Mouse (Mus musculus) ovary, postnatal 10 days (tissue): Measurements from ENCODE around the gene Gm11985.
"Not testable (repeated sequence)": the region's sequence is repeated elsewhere in the genome, so short reads cannot be mapped to it uniquely, and the experiment has no call there.

Experiments used
- DNase-seq: peaks from one replicate; pipeline ENCODE4 v3.0.0; 2022; ENCODE audit warnings: low spot score

The Gm11985 gene

GRCm38 (mm10) chr11:7188469-7188868, at the start of gene Gm11985:
TSS of gene Gm11985 (minus strand) at chr11:7188569.
- DNase-seq, result no peak

- no peak for DNase-seq
These were observed 49.3 kb upstream of the Gm11985 start for GRCm38 (mm10) chr11:7237712-7238111.

GRCm38 (mm10) chr11:7236751-7237150, 48.4 kb upstream of the Gm11985 start:
- DNase-seq, result no peak

GRCm38 (mm10) chr11:7234981-7235609, 46.7 kb upstream of the Gm11985 start:
- DNase-seq, result no peak

GRCm38 (mm10) chr11:7234436-7234835, 46.1 kb upstream of the Gm11985 start:
- DNase-seq, result no peak

- DNase-seq, result no peak
These were observed 45.0 kb upstream of the Gm11985 start for GRCm38 (mm10) chr11:7233333-7233732.

- DNase-seq, result no peak
These were observed 43.6 kb upstream of the Gm11985 start for GRCm38 (mm10) chr11:7231958-7232357.

GRCm38 (mm10) chr11:7230000-7230399, 41.6 kb upstream of the Gm11985 start:
- no peak for DNase-seq

- DNase-seq, result no peak
These were observed 39.7 kb upstream of the Gm11985 start for GRCm38 (mm10) chr11:7228107-7228506.

- no peak for DNase-seq
These were observed 38.6 kb upstream of the Gm11985 start for GRCm38 (mm10) chr11:7226810-7227550.

GRCm38 (mm10) chr11:7226200-7226599, 37.8 kb upstream of the Gm11985 start:
- no peak for DNase-seq

GRCm38 (mm10) chr11:7221826-7222225, 33.5 kb upstream of the Gm11985 start:
- not testable (repeated sequence) for DNase-seq

- DNase-seq, result no peak
These were observed 27.3 kb upstream of the Gm11985 start for GRCm38 (mm10) chr11:7215703-7216102.

GRCm38 (mm10) chr11:7214761-7215160, 26.4 kb upstream of the Gm11985 start:
- no peak for DNase-seq

- DNase-seq, result no peak
These were observed 25.9 kb upstream of the Gm11985 start for GRCm38 (mm10) chr11:7214342-7214660.

- no peak for DNase-seq
These were observed 25.4 kb upstream of the Gm11985 start, which contains the start of gene Igfbp3 for GRCm38 (mm10) chr11:7213501-7214341. TSS of gene Igfbp3 (minus strand) at chr11:7213923.

- no peak for DNase-seq
These were observed 24.8 kb upstream of the Gm11985 start for GRCm38 (mm10) chr11:7213161-7213500.

GRCm38 (mm10) chr11:7212126-7212798, 23.9 kb upstream of the Gm11985 start:
- no peak for DNase-seq

- DNase-seq, result no peak
These were observed 22.8 kb upstream of the Gm11985 start for GRCm38 (mm10) chr11:7211211-7211610.

GRCm38 (mm10) chr11:7210343-7210742, 22.0 kb upstream of the Gm11985 start:
- peak; percentile 46 for DNase-seq

GRCm38 (mm10) chr11:7203846-7204245, 15.5 kb upstream of the Gm11985 start:
- DNase-seq, result no peak

GRCm38 (mm10) chr11:7202206-7202605, 13.8 kb upstream of the Gm11985 start:
- DNase-seq, result no peak
